Mouse (Mus musculus): Measurements from ENCODE around the gene Tjp3. TPM values are rescaled to one million over a fixed set of nuclear protein-coding genes. Genes with fewer than 3 reads are reported as not detected.

The Tjp3 gene
- polyA plus RNA-seq, 1 experiment: 27.5 TPM

DNA sequence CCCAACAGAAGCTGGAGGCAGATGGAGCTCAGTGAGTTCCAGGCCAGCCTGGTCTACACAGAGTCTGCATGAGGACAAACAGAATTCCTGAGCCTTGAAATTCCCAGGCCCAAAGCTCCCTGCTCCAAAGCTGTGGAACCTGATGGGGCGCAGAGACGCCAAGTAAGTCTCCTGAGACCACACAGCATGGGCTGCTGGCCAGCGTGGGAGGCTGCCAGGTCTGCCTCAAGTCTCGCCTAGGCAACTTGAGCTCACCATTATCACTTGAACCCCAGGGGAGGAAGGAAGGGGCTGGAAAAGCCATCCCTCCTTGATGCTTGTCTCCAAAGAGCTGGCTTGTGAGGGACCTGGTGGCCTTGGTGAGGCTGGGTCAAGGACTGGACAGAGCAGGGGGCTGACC lies 38.6 kb upstream of the Tjp3 start:
- peaks cover 49% of the 10 kb centered on the region for H3K36me3 ChIP-seq (ENCODE audit: control insufficient read depth, insufficient read depth, low read length)
- WGBS: 22% methylated on average over 4 of the region's 4 CpGs
- peak; percentile 12; the same call in 1 of the 2 replicates for TF ChIP-seq POLR2A (IDR thresholded peaks at IDR 0.05; ENCODE audit: control insufficient read depth, extremely low read depth, insufficient read depth, low read length, poor library complexity)
- no peak for TF ChIP-seq CTCF (IDR thresholded peaks at IDR 0.05; ENCODE audit: borderline replicate concordance, control insufficient read depth, extremely low read depth, insufficient read depth, low read length, poor library complexity)
- peaks cover 64% of the 10 kb centered on the region for H3K4me1 ChIP-seq (replicated peaks; ENCODE audit: control insufficient read depth, insufficient read depth, low read length)
- DNase-seq: no peak
- peak overlapping the region; percentile 96 for H3K27ac ChIP-seq (ENCODE audit: control insufficient read depth, insufficient read depth, low read length)
- no peaks in the 10 kb centered on the region for H3K27me3 ChIP-seq (ENCODE audit: control insufficient read depth, insufficient read depth, low read length)
- H3K4me3 ChIP-seq (ENCODE audit: control insufficient read depth, insufficient read depth, low read length): peak overlapping the region; percentile 68

DNA sequence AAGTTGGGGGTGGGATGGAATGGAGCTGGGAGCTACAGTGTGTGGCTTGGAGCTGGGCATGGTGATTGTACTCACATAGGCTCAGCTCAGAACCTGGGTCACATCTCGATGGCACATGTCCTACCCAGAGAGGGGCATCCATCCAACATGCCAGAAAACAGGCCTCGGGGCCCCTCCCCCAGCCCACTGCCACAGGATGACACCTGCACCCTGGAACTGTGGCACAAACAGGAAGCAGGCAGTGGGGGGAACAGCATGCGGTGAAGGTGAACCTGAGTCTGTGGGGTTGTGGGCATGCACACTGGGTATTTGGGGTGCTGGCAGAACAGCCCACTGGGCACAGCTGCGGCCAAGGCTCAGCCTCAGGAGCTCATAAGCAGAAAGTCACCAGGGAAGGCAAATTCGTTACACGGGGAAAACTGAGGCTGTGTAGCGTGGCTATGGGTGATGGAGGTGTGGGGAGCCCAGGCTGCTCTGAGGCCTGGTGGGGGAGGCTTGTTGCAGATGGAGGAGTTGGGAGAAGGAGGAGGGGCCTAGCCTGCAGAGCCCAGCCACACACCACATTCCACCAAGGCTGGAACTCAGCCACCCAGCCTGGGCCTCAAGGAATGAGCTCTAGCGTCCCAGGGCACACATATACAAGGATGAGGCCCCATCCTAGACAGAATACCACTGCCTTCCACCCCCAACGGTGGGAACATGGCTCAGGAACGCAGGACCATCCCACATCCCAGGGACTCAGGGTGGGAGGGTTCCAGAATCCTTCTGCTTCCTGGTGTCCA lies 38.0 kb upstream of the Tjp3 start:
- Histone ChIP-seq H3K27me3 (ENCODE audit: control insufficient read depth, insufficient read depth, low read length) (no peaks in the 10 kb centered on the region), H3K4me1 (replicated peaks; ENCODE audit: control insufficient read depth, insufficient read depth, low read length) (peaks cover 61% of the 10 kb centered on the region), H3K36me3 (ENCODE audit: control insufficient read depth, insufficient read depth, low read length) (peaks cover 49% of the 10 kb centered on the region), H3K4me3 (ENCODE audit: control insufficient read depth, insufficient read depth, low read length) (peak overlapping the region; percentile 68), H3K27ac (ENCODE audit: control insufficient read depth, insufficient read depth, low read length) (peak overlapping the region; percentile 96)
- peak; percentile 91 for DNase-seq
- WGBS: 9% methylated on average over 10 of the region's 10 CpGs
- no peak for TF ChIP-seq CTCF (IDR thresholded peaks at IDR 0.05; ENCODE audit: borderline replicate concordance, control insufficient read depth, extremely low read depth, insufficient read depth, low read length, poor library complexity)
- peak; percentile 26; the same call in 1 of the 2 replicates for TF ChIP-seq POLR2A (IDR thresholded peaks at IDR 0.05; ENCODE audit: control insufficient read depth, extremely low read depth, insufficient read depth, low read length, poor library complexity)

DNA sequence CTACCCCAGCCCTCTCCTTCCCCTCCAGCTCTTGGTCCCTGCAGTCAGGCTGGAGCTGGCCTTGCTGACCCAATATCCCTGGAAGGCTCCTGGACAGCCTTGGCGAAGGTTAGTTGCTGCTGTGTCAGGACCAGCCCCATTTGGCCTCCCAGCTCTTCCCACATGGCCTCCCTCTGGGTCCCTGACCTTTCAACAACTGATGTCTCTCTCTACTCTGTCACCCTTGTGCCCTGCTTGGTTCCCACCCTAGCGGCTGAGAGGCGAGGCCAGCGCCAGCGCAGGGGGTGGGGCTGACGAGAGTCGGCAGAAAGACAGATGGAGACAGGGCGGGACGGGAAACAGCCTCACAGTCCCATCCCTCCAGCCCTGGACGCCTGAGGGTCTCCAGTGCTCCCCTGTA lies 37.0 kb upstream of the Tjp3 start, which contains the start of gene Tbxa2r:
Tbxa2r (plus strand) TSS at position 346 of the 400 bp plus-strand sequence.
- TF ChIP-seq CTCF (IDR thresholded peaks at IDR 0.05; ENCODE audit: borderline replicate concordance, control insufficient read depth, extremely low read depth, insufficient read depth, low read length, poor library complexity) (peak; percentile 65; the same call in 1 of the 2 replicates), POLR2A (IDR thresholded peaks at IDR 0.05; ENCODE audit: control insufficient read depth, extremely low read depth, insufficient read depth, low read length, poor library complexity) (peak; percentile 47; the same call in 1 of the 2 replicates)
- DNase-seq: peak; percentile 88
- Histone ChIP-seq H3K4me3 (ENCODE audit: control insufficient read depth, insufficient read depth, low read length) (peak within 1 kb of the TSS; percentile 68), H3K36me3 (ENCODE audit: control insufficient read depth, insufficient read depth, low read length) (peaks cover 56% of the 10 kb centered on the region), H3K27me3 (ENCODE audit: control insufficient read depth, insufficient read depth, low read length) (no peaks in the 10 kb centered on the region), H3K27ac (ENCODE audit: control insufficient read depth, insufficient read depth, low read length) (peak within 1 kb of the TSS; percentile 96), H3K4me1 (replicated peaks; ENCODE audit: control insufficient read depth, insufficient read depth, low read length) (peaks cover 61% of the 10 kb centered on the region)
- 2% methylated on average over 10 of the region's 10 CpGs for WGBS

DNA sequence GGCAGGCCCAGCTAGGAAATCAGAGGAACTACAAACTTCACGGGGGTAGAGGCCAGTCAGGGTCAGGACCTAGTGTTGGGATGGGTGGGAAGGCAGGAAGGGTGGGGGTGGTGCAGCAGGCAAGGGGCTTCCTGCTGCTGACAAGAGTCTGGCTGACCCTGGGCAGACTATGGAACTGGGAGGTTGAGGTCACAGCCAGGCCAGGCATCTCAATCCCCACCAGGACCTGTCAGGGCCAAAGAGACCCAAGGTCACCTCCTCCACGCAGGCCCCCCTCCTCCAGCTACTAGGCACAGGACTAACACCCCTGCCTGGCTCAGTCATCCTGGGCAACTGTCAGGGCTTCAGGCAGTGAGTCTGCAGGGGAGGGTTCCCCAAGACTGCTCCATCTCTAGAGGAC lies 36.6 kb upstream of the Tjp3 start:
- peaks cover 60% of the 10 kb centered on the region for H3K4me1 ChIP-seq (replicated peaks; ENCODE audit: control insufficient read depth, insufficient read depth, low read length)
- peaks cover 56% of the 10 kb centered on the region for H3K36me3 ChIP-seq (ENCODE audit: control insufficient read depth, insufficient read depth, low read length)
- no peaks in the 10 kb centered on the region for H3K27me3 ChIP-seq (ENCODE audit: control insufficient read depth, insufficient read depth, low read length)
- peak overlapping the region; percentile 68 for H3K4me3 ChIP-seq (ENCODE audit: control insufficient read depth, insufficient read depth, low read length)
- WGBS: 48% methylated on average over 2 of the region's 2 CpGs
- peak overlapping the region; percentile 96 for H3K27ac ChIP-seq (ENCODE audit: control insufficient read depth, insufficient read depth, low read length)
- DNase-seq: no peak
- no peak for TF ChIP-seq CTCF (IDR thresholded peaks at IDR 0.05; ENCODE audit: borderline replicate concordance, control insufficient read depth, extremely low read depth, insufficient read depth, low read length, poor library complexity)

DNA sequence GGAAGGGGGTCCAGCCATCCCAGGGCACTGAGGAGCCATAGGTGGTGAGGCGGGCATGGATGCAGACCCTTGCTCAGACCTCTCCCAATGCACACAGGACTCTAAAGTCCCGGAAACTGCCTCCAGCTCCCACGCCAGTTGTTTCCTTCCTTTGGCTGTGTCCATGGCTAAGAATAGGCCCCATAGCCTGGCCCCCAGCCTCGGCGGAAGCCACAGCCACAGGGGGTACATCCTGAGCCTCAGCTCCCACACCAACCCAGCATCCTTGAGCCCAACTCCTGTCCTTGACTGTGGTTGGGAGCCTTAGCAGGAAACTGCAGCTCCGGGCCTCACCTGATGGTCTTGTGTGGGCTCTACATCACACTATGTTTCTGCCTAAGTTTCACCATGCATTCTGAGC lies 35.5 kb upstream of the Tjp3 start:
- Histone ChIP-seq H3K27me3 (ENCODE audit: control insufficient read depth, insufficient read depth, low read length) (no peaks in the 10 kb centered on the region), H3K4me1 (replicated peaks; ENCODE audit: control insufficient read depth, insufficient read depth, low read length) (peaks cover 54% of the 10 kb centered on the region), H3K4me3 (ENCODE audit: control insufficient read depth, insufficient read depth, low read length) (no peak overlapping the region), H3K36me3 (ENCODE audit: control insufficient read depth, insufficient read depth, low read length) (peaks cover 52% of the 10 kb centered on the region), H3K27ac (ENCODE audit: control insufficient read depth, insufficient read depth, low read length) (peak overlapping the region; percentile 20)
- no peak for DNase-seq
- WGBS: 15% methylated on average over 6 of the region's 6 CpGs
- TF ChIP-seq POLR2A (IDR thresholded peaks at IDR 0.05; ENCODE audit: control insufficient read depth, extremely low read depth, insufficient read depth, low read length, poor library complexity): no peak
- no peak for TF ChIP-seq CTCF (IDR thresholded peaks at IDR 0.05; ENCODE audit: borderline replicate concordance, control insufficient read depth, extremely low read depth, insufficient read depth, low read length, poor library complexity)

DNA sequence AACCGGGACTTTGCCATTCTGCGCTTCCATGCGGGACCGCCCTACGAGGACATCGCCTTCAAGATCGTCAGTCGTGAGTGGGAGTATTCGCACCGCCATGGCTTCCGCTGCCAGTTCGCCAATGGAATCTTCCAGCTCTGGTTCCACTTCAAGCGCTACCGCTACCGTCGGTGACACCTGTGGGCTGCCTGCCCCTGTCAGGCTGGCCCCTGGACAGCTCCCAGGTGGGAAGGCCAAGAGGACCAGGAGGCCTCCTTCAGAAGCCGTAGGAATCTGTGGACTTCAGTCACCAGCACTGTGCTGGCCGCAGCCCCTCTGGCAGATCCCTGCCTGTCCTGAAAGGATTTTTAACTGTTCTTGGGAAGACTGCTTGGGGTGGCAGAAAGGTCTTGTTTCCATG lies 34.4 kb upstream of the Tjp3 start:
- TF ChIP-seq POLR2A (IDR thresholded peaks at IDR 0.05; ENCODE audit: control insufficient read depth, extremely low read depth, insufficient read depth, low read length, poor library complexity): no peak
- TF ChIP-seq CTCF (IDR thresholded peaks at IDR 0.05; ENCODE audit: borderline replicate concordance, control insufficient read depth, extremely low read depth, insufficient read depth, low read length, poor library complexity): no peak
- no peak overlapping the region for H3K27ac ChIP-seq (ENCODE audit: control insufficient read depth, insufficient read depth, low read length)
- WGBS: 97% methylated on average over 18 of the region's 18 CpGs

More for the DNA sequence above, 34.4 kb upstream of the Tjp3 start:
- H3K36me3 ChIP-seq (ENCODE audit: control insufficient read depth, insufficient read depth, low read length): peaks cover 48% of the 10 kb centered on the region
- peaks cover 48% of the 10 kb centered on the region for H3K4me1 ChIP-seq (replicated peaks; ENCODE audit: control insufficient read depth, insufficient read depth, low read length)
- H3K27me3 ChIP-seq (ENCODE audit: control insufficient read depth, insufficient read depth, low read length): no peaks in the 10 kb centered on the region
- DNase-seq: no peak
- H3K4me3 ChIP-seq (ENCODE audit: control insufficient read depth, insufficient read depth, low read length): no peak overlapping the region

Data from thymus, adult 2 months (tissue).